Mouse (Mus musculus) cortical plate, adult 2 months (tissue): ENCODE measurements around the gene Kif16b.

ENCODE experiments used
- CTCF ChIP-seq: fragments of 200-500 bp; IDR thresholded peaks from 2 replicates; pipeline ENCODE4 v1.5.1; 2011; ENCODE audit warnings: mild to moderate bottlenecking, control low read depth, low read length; ENCODE audit not compliant: insufficient read depth; ENCODE audit errors: extremely low read depth
- POLR2A ChIP-seq: fragments of 200-500 bp; IDR thresholded peaks from 2 replicates; pipeline ENCODE4 v1.6.1; 2011; ENCODE audit warnings: mild to moderate bottlenecking, low read length, control low read depth; ENCODE audit not compliant: insufficient read depth; ENCODE audit errors: extremely low read depth

DNA sequence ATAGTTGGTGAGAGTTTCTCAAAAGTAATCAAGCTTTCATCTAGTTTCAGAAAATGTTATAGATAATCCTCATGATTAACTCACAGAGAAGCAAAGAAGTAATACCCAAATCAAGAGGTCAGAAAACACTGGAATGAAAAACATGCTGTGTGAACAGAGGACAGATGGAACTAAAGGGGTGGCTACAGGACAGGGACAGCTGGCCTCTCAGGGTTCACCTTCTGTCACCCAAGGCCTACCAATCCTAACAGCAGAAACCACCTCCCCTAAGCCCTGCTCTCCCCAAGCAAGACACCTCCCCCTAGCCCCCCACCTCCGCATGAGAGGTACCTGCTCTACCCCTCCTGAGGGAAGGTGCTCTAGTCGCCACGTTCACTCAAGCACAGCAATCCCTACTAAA lies 66.6 kb downstream of the Kif16b start:
- TF ChIP-seq CTCF (no peak), POLR2A (no peak)
